Mouse (Mus musculus) liver, embryonic 16.5 days (tissue): ENCODE results near the gene Traf3. TPM values are rescaled to one million over a fixed set of nuclear protein-coding genes. Genes with fewer than 3 reads are reported as not detected.
A peak's percentile ranks its signal among the peaks of the same experiment; 100 is the strongest.

Experiments used
- ATAC-seq: fragments of 200-750 bp; cut with Nextera tagmentation; 2 replicates; pipeline ENCODE4 v1.8.0; 2017; ENCODE audit warnings: low read depth, mild to moderate bottlenecking, moderate number of reproducible peaks, moderate library complexity
- H3K27ac ChIP-seq: fragments of 300-500 bp; sonication (generic); 2 replicates; pipeline ENCODE4 v1.5.1; 2014; ENCODE audit warnings: mild to moderate bottlenecking, low read length
- H3K27me3 ChIP-seq: fragments of 300-500 bp; sonication (generic); 2 replicates; pipeline ENCODE4 v1.6.1; 2014; ENCODE audit warnings: low read depth, low read length, mixed read lengths; ENCODE audit not compliant: control insufficient read depth, insufficient read depth
- H3K36me3 ChIP-seq: fragments of 300-500 bp; sonication (generic); 2 replicates; pipeline ENCODE4 v1.6.1; 2014; ENCODE audit warnings: mild to moderate bottlenecking; ENCODE audit not compliant: control insufficient read depth, insufficient read depth
- H3K4me1 ChIP-seq: fragments of 300-500 bp; sonication (generic); 2 replicates; pipeline ENCODE4 v1.6.1; 2014; ENCODE audit warnings: low read depth, low read length, mixed read lengths; ENCODE audit not compliant: control insufficient read depth
- H3K4me2 ChIP-seq: fragments of 300-500 bp; sonication (generic); 2 replicates; pipeline ENCODE4 v1.6.1; 2014; ENCODE audit warnings: low read depth, low read length, mixed read lengths
- H3K4me3 ChIP-seq: fragments of 300-500 bp; sonication (generic); 2 replicates; pipeline ENCODE4 v1.5.1; 2014; ENCODE audit warnings: low read depth, mild to moderate bottlenecking, low read length
- H3K9ac ChIP-seq: fragments of 300-500 bp; sonication (generic); 2 replicates; pipeline ENCODE4 v1.6.1; 2014; ENCODE audit warnings: low read depth, low read length
- H3K9me3 ChIP-seq: fragments of 300-500 bp; sonication (generic); replicated peaks from 2 replicates; pipeline ENCODE4 v1.6.1; 2016; ENCODE audit warnings: low read length; ENCODE audit not compliant: control insufficient read depth
- WGBS: fragments of 180-500 bp; shearing (Covaris S2); extraction: QIAGEN DNeasy Blood & Tissue Kit; methylation state at CpG from one replicate; pipeline ENCODE4 v1.1.7; 2014; ENCODE audit not compliant: insufficient replicate concordance; 5-methylcytosine and 5-hydroxymethylcytosine counted together
- polyA plus RNA-seq: library from polyadenylated mRNA; unstranded; fragments of >200 nt; fragmentation: Nextera tagmentation; extraction: Ambion mirVana; gene quantifications from 2 replicates; pipeline ENCODE4 v1.2.1, GENCODE M21; 2015

Traf3 gene
- polyA plus RNA-seq, 1 experiment from 2014 or later = 1.6 TPM

- Histone ChIP-seq H3K27ac (no peak within 1 kb of the TSS), H3K4me2 (no peak within 1 kb of the TSS), H3K9me3 (no peaks in the 10 kb centered on the region), H3K4me3 (no peak within 1 kb of the TSS), H3K36me3 (no peaks in the 10 kb centered on the region), H3K4me1 (no peaks in the 10 kb centered on the region), H3K27me3 (no peaks in the 10 kb centered on the region), H3K9ac (no peak within 1 kb of the TSS)
- WGBS = 46% methylated on average over 5 of the region's 5 CpGs
- ATAC-seq = no peak
These were observed 18.3 kb downstream of the Traf3 start, which contains the start of gene 4930595D18Rik for GRCm38 (mm10) chr12:111184476-111184875. Gene 4930595D18Rik (minus strand): TSS chr12:111184491.

GRCm38 (mm10) chr12:111186986-111187385, 20.8 kb downstream of the Traf3 start:
- Histone ChIP-seq H3K9me3 (no peaks in the 10 kb centered on the region), H3K9ac (no peak overlapping the region), H3K4me1 (no peaks in the 10 kb centered on the region; the same call in 1 of the 2 replicates), H3K27ac (no peak overlapping the region), H3K4me2 (no peak overlapping the region), H3K27me3 (no peaks in the 10 kb centered on the region), H3K4me3 (no peak overlapping the region), H3K36me3 (no peaks in the 10 kb centered on the region)
- ATAC-seq = no peak
- 82% methylated on average over 3 of the region's 3 CpGs for WGBS

- no peak overlapping the region for H3K27ac ChIP-seq
- no peaks in the 10 kb centered on the region for H3K27me3 ChIP-seq
- H3K4me2 ChIP-seq = no peak overlapping the region
- H3K9me3 ChIP-seq = no peaks in the 10 kb centered on the region
- WGBS = 79% methylated on average over 4 of the region's 4 CpGs
- no peak overlapping the region for H3K9ac ChIP-seq
- H3K4me1 ChIP-seq = no peaks in the 10 kb centered on the region; the same call in 1 of the 2 replicates
- ATAC-seq = no peak
- H3K4me3 ChIP-seq = no peak overlapping the region
- no peaks in the 10 kb centered on the region for H3K36me3 ChIP-seq
These were observed 22.1 kb downstream of the Traf3 start for GRCm38 (mm10) chr12:111188295-111188694.

- H3K27me3 ChIP-seq = no peaks in the 10 kb centered on the region
- H3K27ac ChIP-seq = no peak overlapping the region
- H3K4me2 ChIP-seq = no peak overlapping the region
- WGBS = 62% methylated on average over 5 of the region's 5 CpGs
- no peak overlapping the region for H3K4me3 ChIP-seq
- H3K9ac ChIP-seq = no peak overlapping the region
- H3K36me3 ChIP-seq = no peaks in the 10 kb centered on the region
- no peak for ATAC-seq
- no peaks in the 10 kb centered on the region for H3K9me3 ChIP-seq
- H3K4me1 ChIP-seq = no peaks in the 10 kb centered on the region; the same call in 1 of the 2 replicates
These were observed 24.2 kb downstream of the Traf3 start for GRCm38 (mm10) chr12:111190355-111190754.

- WGBS = 60% methylated on average over 2 of the region's 2 CpGs
- Histone ChIP-seq H3K27ac (no peak overlapping the region), H3K4me2 (no peak overlapping the region), H3K27me3 (no peaks in the 10 kb centered on the region), H3K9ac (no peak overlapping the region), H3K36me3 (no peaks in the 10 kb centered on the region), H3K4me3 (no peak overlapping the region), H3K4me1 (no peaks in the 10 kb centered on the region; the same call in 1 of the 2 replicates), H3K9me3 (no peaks in the 10 kb centered on the region)
- ATAC-seq = no peak
These were observed 24.7 kb downstream of the Traf3 start for GRCm38 (mm10) chr12:111190891-111191290.

GRCm38 (mm10) chr12:111192777-111193176, 26.6 kb downstream of the Traf3 start:
- WGBS = 58% methylated on average over 6 of the region's 6 CpGs
- H3K9ac ChIP-seq = no peak overlapping the region
- no peak for ATAC-seq
- no peak overlapping the region for H3K4me2 ChIP-seq
- no peaks in the 10 kb centered on the region for H3K9me3 ChIP-seq
- no peaks in the 10 kb centered on the region for H3K36me3 ChIP-seq
- no peaks in the 10 kb centered on the region; the same call in 1 of the 2 replicates for H3K4me1 ChIP-seq
- H3K4me3 ChIP-seq = no peak overlapping the region
- H3K27ac ChIP-seq = no peak overlapping the region
- no peaks in the 10 kb centered on the region for H3K27me3 ChIP-seq

- no peak overlapping the region for H3K4me3 ChIP-seq
- WGBS = 75% methylated on average over 9 of the region's 9 CpGs
- H3K36me3 ChIP-seq = no peaks in the 10 kb centered on the region
- H3K9ac ChIP-seq = no peak overlapping the region
- no peaks in the 10 kb centered on the region for H3K27me3 ChIP-seq
- H3K4me2 ChIP-seq = no peak overlapping the region
- no peaks in the 10 kb centered on the region for H3K9me3 ChIP-seq
- no peaks in the 10 kb centered on the region; the same call in 1 of the 2 replicates for H3K4me1 ChIP-seq
- H3K27ac ChIP-seq = peak overlapping the region; percentile 10; the same call in 1 of the 2 replicates
- no peak for ATAC-seq
These were observed 27.2 kb downstream of the Traf3 start for GRCm38 (mm10) chr12:111193331-111193730.

- H3K4me1 ChIP-seq = no peaks in the 10 kb centered on the region; the same call in 1 of the 2 replicates
- H3K27ac ChIP-seq = no peak overlapping the region
- no peak overlapping the region for H3K4me2 ChIP-seq
- no peak overlapping the region for H3K9ac ChIP-seq
- no peaks in the 10 kb centered on the region for H3K27me3 ChIP-seq
- H3K4me3 ChIP-seq = no peak overlapping the region
- no peaks in the 10 kb centered on the region for H3K36me3 ChIP-seq
- no peaks in the 10 kb centered on the region for H3K9me3 ChIP-seq
- ATAC-seq = no peak
- 59% methylated on average over 4 of the region's 4 CpGs for WGBS
These were observed 30.4 kb downstream of the Traf3 start for GRCm38 (mm10) chr12:111196548-111196947.

- Histone ChIP-seq H3K36me3 (no peaks in the 10 kb centered on the region), H3K27ac (no peak overlapping the region), H3K27me3 (no peaks in the 10 kb centered on the region), H3K9ac (no peak overlapping the region), H3K4me2 (no peak overlapping the region), H3K9me3 (no peaks in the 10 kb centered on the region), H3K4me1 (no peaks in the 10 kb centered on the region), H3K4me3 (no peak overlapping the region)
- no peak for ATAC-seq
- 77% methylated on average over 10 of the region's 10 CpGs for WGBS
These were observed 36.9 kb downstream of the Traf3 start for GRCm38 (mm10) chr12:111203076-111203475.
